Mouse (Mus musculus): ENCODE data around the gene Fgf12. TPM values are rescaled to one million over a fixed set of nuclear protein-coding genes. Genes with fewer than 3 reads are reported as not detected.

Fgf12 gene
- total RNA-seq, 2 experiments from 2014 or later = 141 to 148 TPM

DNA sequence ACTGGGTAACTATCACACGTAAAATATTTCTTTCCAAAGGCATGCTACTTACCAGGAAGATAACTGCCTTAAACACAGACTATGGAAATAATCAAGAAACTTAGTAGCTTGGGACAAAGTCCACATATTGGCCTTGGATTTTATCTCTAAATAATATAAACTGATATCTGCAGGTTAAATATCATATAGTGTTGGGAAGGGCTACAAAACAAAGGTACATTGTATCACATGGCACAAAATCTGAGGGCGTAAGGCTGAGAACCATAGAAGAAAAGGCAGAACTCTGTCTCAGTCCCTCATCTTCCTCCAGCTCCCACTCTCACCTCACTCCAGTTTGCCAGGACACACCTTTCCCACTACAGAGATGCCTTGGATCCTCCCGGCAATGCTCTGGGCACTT lies 417.8 kb downstream of the Fgf12 start:
- DNase-seq (ENCODE audit: low spot score in 2 of 2) = no peak
- Histone ChIP-seq H3K4me3 (no peak overlapping the region), H3K27ac (no peak overlapping the region)
- TF ChIP-seq CTCF (conservative IDR thresholded peaks at IDR 0.05) = no peak

- H3K27ac ChIP-seq = no peak overlapping the region
Observed at GRCm38 (mm10) chr16:28323576-28323975, 429.3 kb downstream of the Fgf12 start.

GRCm38 (mm10) chr16:28311618-28312017 lies 441.2 kb downstream of the Fgf12 start:
- TF ChIP-seq CTCF (conservative IDR thresholded peaks at IDR 0.05) = no peak
- DNase-seq (ENCODE audit: low spot score in 2 of 2) = peak in 1 of 2 experiments; percentile 36
- H3K4me3 ChIP-seq = no peak overlapping the region
- no peak overlapping the region for H3K27ac ChIP-seq

More at GRCm38 (mm10) chr16:28323576-28323975, 429.3 kb downstream of the Fgf12 start:
- no peak for TF ChIP-seq CTCF (conservative IDR thresholded peaks at IDR 0.05)
- no peak for DNase-seq (ENCODE audit: low spot score in 2 of 2)
- no peak overlapping the region for H3K4me3 ChIP-seq

DNA sequence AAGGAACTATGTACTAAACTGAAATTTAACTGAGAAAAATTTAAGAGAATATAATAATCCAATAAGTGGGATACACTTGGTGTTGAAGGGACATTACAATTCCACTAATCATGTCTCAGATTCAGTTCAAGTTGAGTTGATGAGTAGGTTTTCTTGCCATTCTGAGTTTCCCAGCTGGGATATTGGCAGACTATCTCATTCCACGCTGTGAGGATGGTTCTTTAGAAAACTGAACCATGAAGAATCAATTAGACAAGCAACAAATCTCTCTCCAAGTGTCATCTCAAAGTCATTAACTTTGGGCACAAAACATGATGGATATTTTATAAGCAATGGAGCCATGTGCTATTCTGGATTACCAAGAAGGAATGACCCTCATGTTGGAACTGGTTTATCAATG lies 449.0 kb downstream of the Fgf12 start:
- DNase-seq (ENCODE audit: low spot score in 2 of 2) = no peak
- no peak overlapping the region for H3K4me3 ChIP-seq
- no peak overlapping the region for H3K27ac ChIP-seq
- no peak for TF ChIP-seq CTCF (conservative IDR thresholded peaks at IDR 0.05)

- no peak for TF ChIP-seq CTCF (conservative IDR thresholded peaks at IDR 0.05)
- H3K4me3 ChIP-seq = no peak overlapping the region
- no peak for DNase-seq (ENCODE audit: low spot score in 2 of 2)
Observed at GRCm38 (mm10) chr16:28289689-28290330, 463.1 kb downstream of the Fgf12 start.

DNA sequence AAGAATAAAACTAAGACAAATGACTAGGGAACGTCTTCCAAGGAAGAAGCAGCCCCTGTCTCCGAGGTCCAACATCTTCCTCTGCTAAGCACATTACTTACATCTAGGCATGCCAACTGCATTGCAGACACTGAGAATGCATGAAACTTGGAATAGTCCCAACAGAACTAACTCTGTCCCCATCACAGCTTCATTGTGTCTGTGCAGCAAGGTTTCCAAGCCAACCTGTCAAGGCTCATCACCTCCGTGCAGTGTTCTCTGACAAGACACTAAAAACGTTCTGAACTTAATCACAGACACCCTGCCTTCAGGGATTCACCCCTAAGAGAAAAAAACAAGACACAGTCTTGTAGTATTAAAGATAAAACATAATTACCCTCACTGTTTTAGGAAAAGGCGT lies 495.0 kb downstream of the Fgf12 start:
- TF ChIP-seq CTCF (conservative IDR thresholded peaks at IDR 0.05) = no peak
- DNase-seq (ENCODE audit: low spot score in 2 of 2) = no peak
- H3K4me3 ChIP-seq = no peak overlapping the region
- H3K27ac ChIP-seq = no peak overlapping the region

More at GRCm38 (mm10) chr16:28289689-28290330, 463.1 kb downstream of the Fgf12 start:
- no peak overlapping the region for H3K27ac ChIP-seq

GRCm38 (mm10) chr16:28254303-28254702 lies 498.6 kb downstream of the Fgf12 start:
- TF ChIP-seq CTCF (conservative IDR thresholded peaks at IDR 0.05) = no peak
- DNase-seq (ENCODE audit: low spot score in 2 of 2) = no peak
- Histone ChIP-seq H3K4me3 (no peak overlapping the region), H3K27ac (no peak overlapping the region)

DNA sequence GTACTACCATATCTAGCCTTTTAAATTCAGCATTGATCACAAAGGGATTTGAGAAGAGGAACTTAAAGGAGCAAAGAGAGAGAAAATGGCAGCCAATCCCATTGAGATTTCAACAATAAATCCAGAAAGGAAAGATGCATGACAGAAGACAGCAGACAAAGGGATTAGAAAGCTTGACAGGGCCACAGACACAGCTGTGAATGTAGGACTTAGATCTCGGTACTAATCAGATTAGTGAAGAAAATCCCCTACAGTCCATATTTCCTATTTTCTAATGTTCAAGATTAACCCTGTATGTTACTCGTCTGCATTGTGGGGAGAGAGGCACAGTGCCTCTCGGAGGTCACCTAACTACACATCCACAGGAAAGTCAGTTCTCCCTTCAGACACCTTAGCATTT lies 500.9 kb downstream of the Fgf12 start:
- H3K27ac ChIP-seq = no peak overlapping the region
- no peak for DNase-seq (ENCODE audit: low spot score in 2 of 2)
- H3K4me3 ChIP-seq = no peak overlapping the region
- no peak for TF ChIP-seq CTCF (conservative IDR thresholded peaks at IDR 0.05)

- no peak overlapping the region for H3K27ac ChIP-seq
- H3K4me3 ChIP-seq = no peak overlapping the region
- no peak for TF ChIP-seq CTCF (conservative IDR thresholded peaks at IDR 0.05)
- no peak for DNase-seq (ENCODE audit: low spot score in 2 of 2)
Observed at GRCm38 (mm10) chr16:28242867-28243649, 509.8 kb downstream of the Fgf12 start.

GRCm38 (mm10) chr16:28239382-28239781 lies 513.5 kb downstream of the Fgf12 start:
- TF ChIP-seq CTCF (conservative IDR thresholded peaks at IDR 0.05) = no peak
- no peak for DNase-seq (ENCODE audit: low spot score in 2 of 2)
- Histone ChIP-seq H3K4me3 (no peak overlapping the region), H3K27ac (peak overlapping the region; percentile 75; the same call in 1 of the 2 replicates)

DNA sequence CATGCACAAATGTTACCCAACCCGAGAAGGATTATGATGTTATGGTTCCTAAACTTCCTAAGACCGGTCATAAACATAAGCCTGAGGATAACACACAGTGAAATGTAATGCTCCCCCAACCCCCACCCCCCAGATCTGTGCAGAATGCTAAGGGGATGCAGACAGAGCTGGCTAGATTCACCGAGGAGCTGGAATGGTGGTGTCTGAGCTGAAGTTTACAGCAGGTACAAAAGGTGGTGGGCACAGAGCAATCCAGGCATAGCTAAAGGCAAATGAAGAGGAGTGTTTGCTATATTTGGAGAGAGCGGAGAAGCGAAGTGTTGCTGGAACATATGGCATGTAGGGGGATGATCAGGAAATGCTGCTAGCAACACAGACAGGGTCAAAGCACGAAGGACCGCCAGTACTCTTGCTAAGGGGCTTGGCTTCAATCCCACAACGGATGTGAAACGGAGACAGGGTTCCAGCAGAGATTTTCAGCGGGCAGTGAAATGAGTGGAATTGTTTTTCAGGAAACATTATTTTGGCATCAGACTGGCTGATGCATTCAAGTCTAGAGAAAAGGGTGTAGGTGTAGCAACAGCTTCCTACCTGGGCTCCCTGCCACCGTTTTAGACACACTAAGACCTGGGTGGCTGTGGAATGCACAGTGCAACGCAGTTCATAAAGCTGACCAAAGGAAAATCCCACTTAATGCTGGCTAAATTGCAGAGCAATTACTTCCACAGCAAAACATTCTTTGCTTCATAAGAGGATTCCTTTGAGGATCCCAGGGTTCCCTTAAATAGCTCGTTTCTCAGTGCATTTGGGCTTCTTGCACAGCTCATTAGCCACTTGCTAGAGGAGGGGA lies 514.6 kb downstream of the Fgf12 start:
- no peak for TF ChIP-seq CTCF (conservative IDR thresholded peaks at IDR 0.05)
- Histone ChIP-seq H3K27ac (peak overlapping the region; percentile 75), H3K4me3 (peak overlapping the region; percentile 39)
- peak; percentile 15 to 34 for DNase-seq (ENCODE audit: low spot score in 2 of 2)

DNA sequence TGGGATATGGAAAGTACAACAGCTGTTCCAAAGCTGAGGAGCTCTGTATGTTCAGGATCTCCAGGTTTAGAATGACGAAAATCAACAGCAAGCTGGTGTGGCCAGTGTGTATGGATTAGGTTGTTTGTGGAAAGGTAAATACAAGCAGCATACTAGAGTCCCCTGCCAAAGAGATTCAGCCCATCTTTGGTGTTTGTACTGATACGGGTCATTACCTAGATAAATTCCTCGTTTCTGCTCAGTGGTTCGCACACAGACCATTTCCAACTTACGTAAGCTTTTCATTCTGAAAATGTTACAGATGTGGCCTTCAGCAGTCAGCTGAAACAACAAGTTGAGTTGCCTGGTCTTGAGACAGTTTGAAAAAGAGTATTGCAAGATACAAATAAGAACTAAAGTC lies 536.9 kb downstream of the Fgf12 start:
- Histone ChIP-seq H3K27ac (no peak overlapping the region), H3K4me3 (no peak overlapping the region)
- no peak for TF ChIP-seq CTCF (conservative IDR thresholded peaks at IDR 0.05)
- DNase-seq (ENCODE audit: low spot score in 2 of 2) = no peak

GRCm38 (mm10) chr16:28212411-28212810 lies 540.5 kb downstream of the Fgf12 start:
- TF ChIP-seq CTCF (conservative IDR thresholded peaks at IDR 0.05) = no peak
- no peak overlapping the region for H3K4me3 ChIP-seq
- no peak for DNase-seq (ENCODE audit: low spot score in 2 of 2)
- H3K27ac ChIP-seq = no peak overlapping the region

All from layer of hippocampus, adult 2 months (tissue).